Mouse (Mus musculus): ENCODE measurements around the gene Ralgapb.

Gene Ralgapb

GRCm38 (mm10) chr2:158408997-158409594 lies 552 bp upstream of the Ralgapb start:
- DNase-seq, result no peak

DNA sequence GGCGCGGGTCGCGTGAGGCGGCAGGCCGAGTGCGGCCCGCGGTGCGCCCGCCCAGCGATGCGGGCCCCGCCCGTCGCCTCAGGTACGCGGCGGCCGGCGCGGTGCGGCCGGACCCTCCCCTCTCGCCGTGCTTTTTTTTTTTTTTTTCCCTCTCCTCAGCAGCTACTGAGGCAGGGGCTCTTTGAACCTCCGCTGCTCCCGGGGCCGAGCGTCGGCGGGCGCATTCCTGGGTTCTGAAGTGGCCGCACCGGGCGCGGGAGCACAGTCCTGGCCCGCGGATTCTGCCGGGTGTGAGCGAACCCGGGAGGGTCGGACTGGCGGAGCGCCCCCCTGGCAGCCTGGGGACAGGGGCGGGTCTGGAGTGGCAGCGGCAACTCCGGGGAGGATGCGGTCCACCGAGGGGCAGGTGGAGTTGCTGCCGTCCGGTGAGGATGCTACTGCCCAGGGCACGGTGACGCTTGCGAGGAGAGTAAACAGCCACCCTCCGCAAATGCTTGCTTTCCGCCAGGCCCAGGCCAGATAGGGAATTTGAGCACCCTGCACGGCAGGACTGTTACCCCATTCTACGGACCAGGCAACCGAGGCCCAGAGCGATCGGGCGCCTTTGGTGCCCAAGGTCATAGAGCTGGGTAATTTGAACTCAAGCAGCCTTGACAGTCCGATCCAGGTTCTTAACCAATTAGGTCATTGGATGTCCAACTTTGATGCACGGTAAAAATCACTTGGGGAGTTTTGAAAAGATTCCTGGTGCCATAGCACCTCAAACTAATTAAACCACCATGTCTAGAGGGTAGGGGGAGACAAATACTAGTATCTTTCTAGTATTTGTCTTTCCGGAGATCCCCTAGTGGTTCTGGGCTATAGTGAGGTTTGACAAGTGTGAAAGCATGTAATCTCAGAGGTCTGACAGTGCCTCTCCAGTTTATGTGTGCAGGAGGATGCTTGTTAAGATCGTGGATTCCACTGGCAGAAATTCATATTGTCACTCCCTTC lies 670 bp downstream of the Ralgapb start:
- peak; percentile 67 to 68 for DNase-seq

DNA sequence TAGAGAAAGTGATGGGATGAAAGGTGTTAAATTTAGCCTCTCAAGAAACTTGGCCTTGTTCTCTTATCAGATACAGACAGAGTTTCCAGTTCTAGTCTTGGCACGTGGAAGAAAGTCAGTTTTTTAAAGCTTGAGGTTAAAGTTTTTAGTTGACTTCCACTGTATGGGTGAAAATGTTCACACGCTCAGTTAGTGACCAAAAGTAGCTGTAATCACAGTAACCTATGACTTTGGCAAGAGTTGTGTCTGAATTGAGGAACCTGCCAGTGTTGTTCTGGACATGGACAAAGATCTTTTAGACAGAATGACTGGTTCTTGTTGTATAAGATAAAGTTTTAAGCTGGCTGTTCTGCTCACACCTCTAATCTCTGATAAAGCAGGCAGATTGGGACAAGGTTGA lies 3.6 kb downstream of the Ralgapb start:
- DNase-seq, result no peak

GRCm38 (mm10) chr2:158415826-158416225 lies 6.2 kb downstream of the Ralgapb start:
- no peak for DNase-seq

- DNase-seq, result no peak
Measured at GRCm38 (mm10) chr2:158418663-158419062, 9.0 kb downstream of the Ralgapb start.

DNA sequence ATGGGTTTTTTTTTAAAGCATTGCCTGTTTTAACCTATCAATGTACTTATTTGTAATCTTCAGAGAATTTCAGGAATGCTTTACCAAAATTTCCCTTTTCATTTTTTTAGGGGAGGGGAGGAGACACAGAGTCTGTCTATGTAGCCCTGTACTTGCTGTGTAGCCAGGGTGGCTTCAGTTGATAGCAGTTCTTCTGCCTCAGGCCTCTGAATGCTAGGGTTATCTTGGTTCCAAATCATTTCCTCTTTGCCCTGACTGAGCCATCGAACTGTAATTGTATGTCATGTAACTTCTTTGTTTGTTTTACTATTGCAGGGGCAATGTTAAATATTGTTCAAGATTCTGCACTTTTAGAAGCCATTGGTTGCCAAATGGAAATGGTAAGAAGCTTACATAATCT lies 36.2 kb downstream of the Ralgapb start:
- no peak for DNase-seq

GRCm38 (mm10) chr2:158449845-158450244 lies 40.2 kb downstream of the Ralgapb start:
- DNase-seq, result no peak

DNA sequence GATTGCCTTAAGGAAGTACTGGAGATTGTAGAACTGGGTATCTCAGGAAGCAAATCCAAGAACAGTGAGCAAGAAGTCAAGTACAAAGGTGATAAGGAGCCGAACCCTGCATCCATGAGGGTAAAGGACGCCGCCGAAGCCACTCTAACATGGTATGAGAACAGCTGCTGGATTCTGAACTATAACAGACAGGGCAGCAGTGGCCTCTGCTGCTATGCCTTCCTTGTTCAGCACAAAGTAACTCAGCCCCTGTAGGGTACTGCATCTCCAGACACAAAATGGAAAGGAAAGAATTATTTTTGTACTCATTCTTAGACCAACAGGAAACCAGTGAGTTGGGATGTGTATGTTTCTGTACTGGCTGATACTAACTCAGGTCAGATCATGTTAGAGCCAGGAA lies 46.8 kb downstream of the Ralgapb start:
- no peak for DNase-seq

DNA sequence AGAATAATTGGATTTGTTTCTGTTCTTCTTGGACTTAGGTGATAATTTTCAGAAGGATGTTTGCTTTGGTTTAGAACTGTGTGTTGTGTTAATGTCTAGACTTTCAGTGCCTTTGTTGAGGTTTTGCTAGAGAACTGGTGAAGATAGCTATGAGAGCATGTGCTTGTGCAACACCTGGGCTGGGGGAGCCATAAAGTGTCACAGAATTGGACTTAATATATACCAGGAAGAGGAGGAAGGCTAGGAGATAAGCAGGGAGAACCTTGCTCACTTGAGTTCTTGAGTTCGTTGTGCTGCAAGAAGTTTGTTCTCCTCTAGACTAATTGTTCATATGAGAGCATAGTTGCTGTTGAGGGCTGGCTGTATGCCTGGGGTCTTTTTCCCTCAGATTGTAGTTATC lies 48.0 kb downstream of the Ralgapb start:
- no peak for DNase-seq

GRCm38 (mm10) chr2:158462450-158462849 lies 52.8 kb downstream of the Ralgapb start:
- no peak for DNase-seq

DNA sequence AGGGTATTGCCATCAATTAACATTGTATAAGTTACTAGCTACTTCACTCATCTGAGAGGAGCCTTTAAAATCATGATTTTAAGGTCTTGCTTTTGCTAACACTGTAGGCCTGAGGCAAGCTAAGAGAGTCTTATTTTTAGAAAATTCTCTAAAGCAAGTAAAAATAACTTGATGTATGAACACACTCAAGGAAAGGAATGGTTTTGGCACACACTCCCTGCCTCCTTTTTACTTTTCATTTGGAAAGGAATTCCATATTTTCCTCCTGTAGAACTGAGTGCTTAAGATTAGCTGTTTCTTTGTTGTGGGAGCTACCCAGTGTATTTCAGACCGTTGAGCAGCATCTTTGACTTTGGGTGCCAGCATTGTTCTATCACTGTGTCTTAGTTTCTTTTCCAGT lies 64.5 kb downstream of the Ralgapb start:
- no peak for DNase-seq

DNA sequence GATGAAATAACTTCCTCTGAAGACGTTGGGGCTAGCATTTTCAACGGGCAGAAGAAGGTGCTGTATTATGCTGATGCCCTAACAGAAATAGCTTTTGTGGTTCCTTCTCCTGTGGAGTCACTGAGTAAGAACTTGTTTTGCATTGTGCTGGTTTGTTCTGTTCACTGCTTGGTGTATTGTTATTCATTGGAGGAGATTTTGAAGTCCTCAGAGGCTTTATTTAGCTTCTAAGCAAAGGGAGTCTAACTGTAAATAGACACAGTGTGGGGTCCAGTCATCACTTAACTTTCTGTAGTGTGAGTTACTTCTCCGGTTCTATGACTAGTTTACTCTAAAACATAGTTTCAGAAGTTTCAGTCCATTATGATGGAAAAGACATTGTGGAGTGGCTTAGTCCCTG lies 68.0 kb downstream of the Ralgapb start:
- no peak for DNase-seq

DNA sequence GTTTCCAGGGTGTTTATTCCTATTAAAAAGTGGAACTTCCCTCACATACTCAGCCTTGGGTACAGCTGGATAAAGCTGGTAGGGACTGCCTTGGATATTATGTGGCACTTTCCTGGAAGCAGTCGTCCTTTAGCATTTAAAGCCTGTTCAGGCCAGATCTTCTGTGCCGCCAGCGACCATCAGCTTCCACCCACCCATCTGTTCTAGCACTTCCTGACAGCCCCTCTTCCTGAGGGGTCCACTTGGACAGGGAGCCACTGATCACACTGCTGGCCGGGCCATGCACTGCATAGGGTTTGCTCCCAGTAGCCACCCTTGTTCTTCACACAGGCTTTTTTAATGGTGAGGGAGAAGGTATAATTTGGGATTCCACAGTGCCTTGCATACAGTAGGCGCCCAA lies 88.8 kb downstream of the Ralgapb start:
- no peak for DNase-seq

DNA sequence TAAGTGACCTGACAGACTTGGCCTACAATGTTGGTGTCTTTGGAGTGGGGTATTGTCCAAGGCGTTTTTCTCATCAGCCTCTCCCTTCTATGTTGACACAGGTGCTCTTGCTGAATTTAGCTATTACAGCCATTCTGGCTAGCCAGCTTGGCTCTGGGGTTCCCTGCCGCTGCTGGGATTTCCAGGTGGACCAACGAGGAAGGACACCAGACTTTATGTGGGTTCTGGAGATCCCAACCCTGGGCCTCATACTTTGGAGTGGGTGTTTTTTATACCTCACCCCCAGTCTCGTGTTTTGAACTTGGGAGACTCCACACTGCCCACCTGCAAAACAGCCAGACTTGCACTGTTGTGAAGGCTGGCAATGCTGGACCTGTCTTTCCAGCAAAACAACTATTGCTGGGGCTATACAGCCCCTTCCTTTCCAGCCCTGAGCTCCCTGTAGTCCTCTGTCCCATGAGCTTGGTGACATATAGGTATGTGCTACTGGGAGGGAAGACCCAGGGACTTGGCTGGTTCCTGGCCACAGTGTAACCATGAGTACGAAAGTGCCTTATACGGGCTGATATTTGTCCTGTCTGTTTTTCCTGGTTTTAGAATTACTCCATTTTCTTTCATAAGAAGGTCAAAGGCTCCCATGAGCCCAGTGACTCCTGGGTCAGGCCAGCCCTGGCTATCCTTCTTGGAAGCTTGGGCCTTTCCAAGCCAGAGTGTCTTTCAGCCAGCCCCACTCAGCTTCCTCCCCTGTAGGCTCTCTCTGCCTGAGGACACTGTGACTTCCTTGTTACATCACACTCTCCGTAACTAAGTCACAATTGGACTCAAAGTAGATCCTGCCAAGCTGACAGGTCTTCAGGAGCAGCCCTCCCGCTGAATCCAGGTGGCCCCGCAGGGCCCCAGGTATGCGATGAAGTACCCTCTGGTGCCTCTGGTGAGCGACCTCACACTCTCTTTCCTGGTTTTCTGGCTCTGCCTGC lies 92.5 kb downstream of the Ralgapb start, which contains the start of gene Adig:
TSS of gene Adig (plus strand) at position 777 of the 977 bp plus-strand sequence.
- no peak for DNase-seq

GRCm38 (mm10) chr2:158503226-158503625 lies 93.6 kb downstream of the Ralgapb start:
- DNase-seq, result no peak

DNA sequence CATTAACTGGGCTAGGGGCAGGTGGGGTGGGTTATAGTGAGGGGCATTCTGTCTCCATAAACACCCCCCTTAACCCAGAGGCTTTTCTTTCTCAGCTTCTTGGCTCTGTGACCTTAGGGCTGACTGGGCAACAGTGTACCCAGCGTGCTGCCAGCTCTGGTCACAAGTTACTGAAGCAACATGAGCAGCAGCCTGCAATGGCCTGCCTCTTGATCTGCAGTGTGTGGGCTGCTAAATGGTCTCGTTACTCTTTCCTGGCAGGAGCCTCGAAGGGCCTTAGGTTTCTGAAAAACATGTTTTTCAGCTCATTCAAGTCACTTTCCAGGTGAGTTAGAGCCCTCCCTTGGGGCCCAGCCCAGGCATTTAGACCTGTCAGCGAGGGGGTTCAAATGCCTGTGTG lies 94.0 kb downstream of the Ralgapb start:
- DNase-seq, result no peak

GRCm38 (mm10) chr2:158506475-158506874 lies 96.8 kb downstream of the Ralgapb start:
- DNase-seq, result no peak

DNA sequence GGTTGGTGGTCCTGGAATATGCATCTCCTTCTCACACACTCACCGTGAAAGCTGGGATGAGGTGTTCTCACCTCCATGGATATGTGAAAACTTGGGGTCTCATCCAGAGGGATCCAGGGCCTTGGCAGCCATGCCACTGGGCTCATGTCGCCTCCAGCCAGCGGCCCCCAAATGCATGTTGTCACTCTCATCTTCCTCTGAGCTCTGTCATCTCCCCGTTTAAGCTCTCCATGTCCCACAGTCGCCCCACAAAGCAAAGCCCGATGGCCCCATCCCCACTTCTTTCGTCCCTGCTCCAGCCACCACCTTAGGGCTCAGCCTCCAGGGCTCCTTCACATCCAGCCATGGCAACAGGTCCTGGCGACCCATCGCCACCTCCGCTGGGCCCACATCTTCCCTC lies 97.4 kb downstream of the Ralgapb start:
- DNase-seq, result no peak

DNA sequence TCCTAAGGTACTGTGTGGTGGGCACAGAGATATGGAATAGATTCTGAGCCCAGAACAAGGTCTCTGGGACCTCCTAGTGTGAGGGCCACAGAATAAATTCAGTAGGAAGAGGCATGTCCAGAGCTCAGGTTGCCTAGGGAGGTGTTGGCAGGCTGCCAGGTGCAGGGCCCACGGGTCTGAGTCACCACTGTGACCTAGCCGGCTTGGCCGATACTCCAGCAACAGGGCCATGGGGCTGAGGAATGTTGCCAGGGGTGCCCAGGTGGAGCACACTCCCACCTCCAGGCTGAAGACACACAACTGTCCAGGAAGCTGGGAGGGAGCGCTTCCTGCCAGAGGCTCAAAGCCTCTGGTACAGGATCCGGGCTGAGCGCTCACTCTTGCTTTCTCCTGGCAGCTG lies 101.0 kb downstream of the Ralgapb start:
- peak; percentile 25 to 26 for DNase-seq

- no peak for DNase-seq
Measured at GRCm38 (mm10) chr2:158512528-158512927, 102.9 kb downstream of the Ralgapb start, which contains the start of gene Arhgap40. Gene Arhgap40, plus strand, starts transcription at chr2:158512796.

GRCm38 (mm10) chr2:158513821-158514336 lies 104.2 kb downstream of the Ralgapb start:
- DNase-seq, result no peak

DNA sequence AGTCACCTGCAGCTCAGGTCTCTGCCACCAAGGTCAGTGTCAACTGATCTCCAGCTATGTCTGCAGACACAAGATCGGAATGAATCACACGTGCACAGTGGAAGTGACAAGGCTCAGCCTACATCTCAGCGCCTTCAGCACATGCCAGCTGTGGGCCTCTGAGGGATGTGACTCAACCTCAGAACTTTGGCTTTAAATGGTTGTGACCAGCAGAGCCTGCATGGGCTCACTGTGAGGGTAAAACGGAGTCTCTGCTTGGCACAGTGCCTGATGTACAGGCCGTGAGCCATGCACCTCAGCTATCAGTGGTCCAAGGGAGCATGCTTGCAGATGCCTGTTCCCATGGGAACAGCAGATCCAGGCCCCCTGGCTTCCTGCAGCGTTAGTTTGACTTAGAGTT lies 108.9 kb downstream of the Ralgapb start:
- no peak for DNase-seq

DNA sequence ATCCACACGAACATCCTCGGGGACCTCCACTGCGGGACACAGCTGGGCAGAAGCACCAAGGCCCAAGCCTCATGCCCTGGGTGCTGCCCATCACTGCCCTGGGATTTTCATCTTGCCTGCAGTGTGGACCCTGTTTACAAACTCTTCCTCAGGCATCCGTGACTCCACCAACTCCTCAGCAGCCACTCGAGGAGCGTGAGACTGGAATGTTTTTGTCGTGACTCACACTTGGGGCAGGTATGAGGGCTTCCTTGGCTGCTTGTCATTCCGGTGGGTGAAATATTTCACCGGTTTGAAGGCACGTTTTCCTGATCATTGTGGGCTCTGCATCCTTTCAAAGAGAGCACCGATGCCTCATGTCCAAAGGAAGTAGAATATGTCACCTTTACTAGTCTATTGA lies 109.4 kb downstream of the Ralgapb start:
- DNase-seq, result no peak

All from cerebellum, postnatal 10 days (tissue).